Mouse (Mus musculus): ENCODE results near the gene Efna2. TPM values are rescaled to one million over a fixed set of nuclear protein-coding genes. Genes with fewer than 3 reads are reported as not detected.

Efna2 gene
- 1 to 10 TPM; 6.5 to 7.5 TPM for total RNA-seq (2021)
- long read RNA-seq, experiment 1, transcript Efna2-201 (4 exons, 2,131 nt) = major isoform, 18 of 18 reads
- long read RNA-seq, experiment 1, partial matches to known transcripts = 0 of 18 reads
- long read RNA-seq, experiment 1, other reads (novel, unspliced or antisense) = 0 of 18 reads
- long read RNA-seq, experiment 2, transcript Efna2-201 (4 exons, 2,131 nt) = major isoform, 13 of 20 reads
- long read RNA-seq, experiment 2, partial matches to known transcripts = 2 of 20 reads
- long read RNA-seq, experiment 2, other reads (novel, unspliced or antisense) = 5 of 20 reads

- DNase-seq (ENCODE audit: low spot score in 2 of 2) = no peak
These were observed at the start of gene Efna2 for GRCm38 (mm10) chr10:80179068-80180051. Gene Efna2, plus strand, starts transcription at chr10:80179482.

GRCm38 (mm10) chr10:80129846-80130245 is 49.4 kb upstream of the Efna2 start:
- DNase-seq (ENCODE audit: low spot score in 2 of 2) = no peak

GRCm38 (mm10) chr10:80130403-80131031 is 48.8 kb upstream of the Efna2 start:
- DNase-seq (ENCODE audit: low spot score in 2 of 2) = no peak

GRCm38 (mm10) chr10:80131316-80131951 is 47.8 kb upstream of the Efna2 start:
- no peak for DNase-seq (ENCODE audit: low spot score in 2 of 2)

GRCm38 (mm10) chr10:80131952-80132350 is 47.3 kb upstream of the Efna2 start:
- DNase-seq (ENCODE audit: low spot score in 2 of 2) = no peak

- no peak for DNase-seq (ENCODE audit: low spot score in 2 of 2)
These were observed 45.9 kb upstream of the Efna2 start for GRCm38 (mm10) chr10:80133226-80133849.

- no peak for DNase-seq (ENCODE audit: low spot score in 2 of 2)
These were observed 44.9 kb upstream of the Efna2 start for GRCm38 (mm10) chr10:80134421-80134820.

GRCm38 (mm10) chr10:80135161-80135560 is 44.1 kb upstream of the Efna2 start:
- DNase-seq (ENCODE audit: low spot score in 2 of 2) = no peak

- no peak for DNase-seq (ENCODE audit: low spot score in 2 of 2)
These were observed 43.6 kb upstream of the Efna2 start for GRCm38 (mm10) chr10:80135641-80136040.

- no peak for DNase-seq (ENCODE audit: low spot score in 2 of 2)
These were observed 42.9 kb upstream of the Efna2 start for GRCm38 (mm10) chr10:80136179-80136951.

GRCm38 (mm10) chr10:80136952-80137625 is 42.2 kb upstream of the Efna2 start:
- DNase-seq (ENCODE audit: low spot score in 2 of 2) = no peak

GRCm38 (mm10) chr10:80137626-80138552 is 41.4 kb upstream of the Efna2 start:
- no peak for DNase-seq (ENCODE audit: low spot score in 2 of 2)

GRCm38 (mm10) chr10:80138553-80139438 is 40.5 kb upstream of the Efna2 start, which contains the start of gene Atp5d:
Gene Atp5d, plus strand, starts transcription at chr10:80138632.
- no peak for DNase-seq (ENCODE audit: low spot score in 2 of 2)

- no peak for DNase-seq (ENCODE audit: low spot score in 2 of 2)
These were observed 39.9 kb upstream of the Efna2 start for GRCm38 (mm10) chr10:80139439-80139775.

- DNase-seq (ENCODE audit: low spot score in 2 of 2) = no peak
These were observed 39.2 kb upstream of the Efna2 start for GRCm38 (mm10) chr10:80139975-80140665.

- DNase-seq (ENCODE audit: low spot score in 2 of 2) = no peak
These were observed 38.6 kb upstream of the Efna2 start, which contains the start of gene Cbarp for GRCm38 (mm10) chr10:80140666-80141035. Gene Cbarp, minus strand, starts transcription at chr10:80140835.

GRCm38 (mm10) chr10:80141243-80141642 is 38.0 kb upstream of the Efna2 start:
- peak; percentile 81 to 88 for DNase-seq (ENCODE audit: low spot score in 2 of 2)

All from adrenal gland, postnatal 4 days (tissue).